Mouse (Mus musculus) frontal cortex, postnatal 10 days (tissue): ENCODE measurements at regions not wholly inside any gene's neighbourhood (a gene's known extent, or its start where the extent isn't known, plus 50 kb on each side); places are given as distances from the start of the nearest gene placed in this dataset.

ENCODE experiments used
- DNase-seq, 2 experiments: peaks; one replicate each; pipeline ENCODE4 v3.0.0; 2022; ENCODE audit warnings: low spot score in 2 of 2, mixed read lengths in 1 of 2

DNA sequence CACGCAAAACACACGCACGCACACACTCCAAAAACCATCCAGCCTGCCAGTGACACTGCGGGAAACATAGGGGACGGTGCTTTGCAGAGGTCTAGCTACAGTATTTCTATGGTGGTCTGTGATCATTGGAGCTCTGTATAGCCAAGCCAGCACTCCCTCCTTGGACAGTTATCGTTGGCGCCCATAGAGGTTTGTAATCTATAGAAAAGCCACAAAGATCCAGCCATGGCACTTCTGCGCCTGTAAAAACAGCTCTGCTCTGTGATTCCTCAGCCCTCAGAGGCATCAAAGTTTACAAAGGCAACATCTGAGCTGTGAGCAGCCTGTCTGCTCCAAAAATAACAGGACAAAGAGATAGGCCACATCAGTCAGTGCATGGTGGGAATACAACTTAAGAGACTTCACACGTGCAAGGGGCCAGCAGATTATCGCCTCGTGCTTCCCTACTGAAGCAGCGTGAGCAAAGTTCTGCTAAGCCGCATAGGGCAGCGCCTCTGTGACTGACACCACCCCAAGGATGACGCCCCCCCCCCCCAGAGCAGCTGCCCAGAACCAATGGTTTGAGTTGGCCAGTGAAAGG lies 194.7 kb downstream of the Ackr3 start:
- no peak for DNase-seq

DNA sequence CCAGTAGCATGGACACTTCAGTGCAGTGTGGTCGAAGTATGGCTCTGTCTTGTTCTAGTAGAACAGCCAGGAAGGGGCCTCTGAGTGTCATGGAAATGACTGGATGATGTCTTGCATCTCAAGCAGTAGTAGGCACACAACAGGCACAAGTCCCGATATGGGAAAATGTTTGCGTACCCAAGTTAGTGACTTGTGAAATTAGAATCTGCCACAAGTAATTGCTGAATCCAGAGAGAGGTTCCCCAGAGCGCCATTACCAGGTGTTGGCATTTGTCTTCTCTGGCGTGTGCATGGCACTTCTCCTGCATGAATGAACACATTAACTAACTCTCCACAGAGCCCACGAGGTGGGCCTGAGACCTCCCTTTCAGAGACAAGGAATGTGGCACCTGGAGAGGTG lies 199.3 kb downstream of the Ackr3 start:
- no peak for DNase-seq

DNA sequence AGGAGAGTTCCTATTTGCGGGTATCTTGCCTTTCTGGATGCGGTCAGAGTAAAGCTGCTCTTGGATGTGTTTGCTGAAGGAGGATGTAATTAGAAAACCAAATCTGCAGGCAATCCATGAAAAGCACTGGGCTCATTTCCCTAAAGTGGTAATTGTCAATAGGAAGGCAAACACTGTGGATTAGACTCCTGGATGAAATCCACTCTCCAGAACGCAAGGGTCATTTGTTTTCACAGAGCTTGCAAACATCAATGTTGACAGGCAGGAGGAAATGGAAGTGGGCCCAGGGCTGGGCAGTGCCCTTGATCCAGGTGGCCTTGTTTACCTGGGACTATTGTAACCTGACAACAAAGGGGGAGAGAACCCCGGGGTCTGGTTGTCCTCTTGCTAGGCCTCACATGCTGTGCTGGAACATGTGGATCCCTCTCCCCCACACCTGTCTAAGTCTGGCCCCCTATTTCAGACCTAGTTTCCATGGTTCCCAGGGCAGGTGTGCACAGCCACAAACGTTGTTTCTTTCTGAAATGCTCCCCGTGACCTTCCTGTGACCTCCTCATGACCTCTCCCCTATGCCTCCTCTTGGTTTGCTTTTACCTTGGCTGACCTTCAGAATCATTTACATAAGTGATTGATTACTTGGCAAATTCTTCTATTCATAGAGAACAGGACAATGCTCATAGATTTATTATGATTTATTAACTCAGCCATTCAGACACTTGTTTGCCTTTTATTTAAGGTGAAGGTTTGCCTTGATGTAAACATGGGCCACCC lies 197.9 kb upstream of the Cops8 start:
- DNase-seq: no peak

DNA sequence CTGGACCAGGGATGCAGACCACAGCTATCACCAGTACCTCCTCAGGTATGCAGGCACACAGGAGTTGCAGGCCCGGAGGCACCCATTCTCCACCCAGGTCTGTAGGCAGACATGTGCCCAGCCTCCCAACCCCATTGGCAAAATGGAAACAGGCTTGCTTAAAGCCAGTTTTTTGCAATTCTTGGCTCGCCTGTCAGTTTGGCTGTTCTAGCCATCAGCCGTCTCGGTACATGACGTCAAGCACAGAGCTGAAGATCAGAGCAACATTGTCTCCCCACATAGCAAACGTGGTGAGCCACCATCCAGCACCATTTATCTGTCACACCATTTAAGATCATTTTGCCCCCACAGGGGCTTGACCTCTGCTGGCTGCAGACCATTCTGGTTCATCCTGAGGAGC lies 196.1 kb upstream of the Cops8 start:
- no peak for DNase-seq

DNA sequence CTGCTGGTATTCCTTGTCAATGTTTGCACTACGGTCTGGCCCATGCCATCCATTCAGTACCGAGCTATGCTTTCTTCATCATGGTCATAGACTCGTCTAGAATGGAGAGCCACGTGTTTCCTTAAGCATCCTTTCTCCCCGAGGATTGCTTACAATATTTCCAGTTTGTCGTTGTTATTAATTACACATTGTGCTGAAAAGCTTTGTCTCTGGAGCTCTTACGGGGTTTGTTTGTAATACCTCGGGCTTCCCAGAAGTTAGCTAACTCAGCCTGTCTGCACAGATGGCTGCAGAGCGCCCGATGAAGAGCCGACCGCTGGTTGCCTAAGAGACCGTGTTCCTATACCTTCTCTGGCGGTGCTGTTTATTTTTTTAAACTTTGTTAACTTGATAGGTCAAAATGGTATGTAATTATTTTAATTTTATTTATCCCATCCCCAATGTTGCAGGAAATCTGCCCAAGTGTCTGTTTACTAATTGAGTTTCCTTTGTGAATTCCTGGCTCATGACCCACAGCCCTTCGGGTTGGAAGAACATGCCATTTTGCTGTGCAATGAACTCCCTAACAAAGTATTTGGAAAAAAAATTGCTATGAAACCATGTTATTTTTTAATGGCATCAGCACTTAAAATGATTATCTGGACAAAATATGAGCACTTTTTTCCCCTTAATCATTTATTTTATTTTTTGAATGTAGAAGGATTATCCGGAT lies 194.1 kb upstream of the Cops8 start:
- DNase-seq: no peak

DNA sequence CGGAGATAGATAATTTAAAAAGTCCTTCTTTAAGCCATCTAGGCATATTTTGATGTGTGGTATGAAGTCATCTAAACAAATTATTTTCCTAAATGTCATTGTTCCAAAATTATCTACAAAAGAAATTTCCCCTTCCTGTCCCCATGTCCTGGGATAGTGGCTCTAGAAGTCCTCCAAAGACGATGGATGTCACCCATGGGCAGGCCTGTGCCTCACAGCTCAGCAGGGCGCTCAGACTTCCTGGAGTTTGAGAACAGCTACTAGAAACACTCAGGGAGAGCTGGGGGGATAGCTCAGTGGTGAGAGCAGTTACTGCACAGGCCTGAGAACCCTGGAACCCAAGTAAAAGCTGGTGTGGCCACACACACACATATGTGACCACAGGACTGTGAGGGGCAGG lies 193.5 kb upstream of the Cops8 start:
- DNase-seq: no peak

DNA sequence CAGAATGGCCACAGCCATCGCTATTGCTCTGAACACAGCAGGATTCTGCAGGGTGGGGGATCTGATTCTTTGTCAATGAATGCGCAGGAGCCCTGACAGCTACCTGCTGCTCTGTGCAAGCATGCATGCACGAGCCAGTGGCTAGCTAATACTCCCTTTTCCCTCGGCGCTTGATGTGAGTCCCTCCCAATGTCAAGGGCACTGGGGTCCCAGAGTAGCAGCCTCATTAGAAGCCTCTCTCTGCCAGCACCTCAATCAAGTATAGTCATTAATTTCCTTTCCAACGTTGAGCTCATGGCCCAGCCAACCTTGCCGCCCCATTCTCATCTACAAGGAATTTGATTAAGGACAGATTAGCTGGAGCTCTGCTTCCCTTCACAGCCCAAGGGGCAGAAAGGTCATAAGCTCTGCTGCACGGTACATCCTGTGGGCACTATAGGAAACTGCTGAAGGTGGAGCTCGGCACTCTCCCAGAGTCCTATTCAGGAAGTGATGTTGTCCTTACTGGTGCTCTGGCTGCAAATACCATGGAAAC lies 190.2 kb upstream of the Cops8 start:
- DNase-seq: no peak

DNA sequence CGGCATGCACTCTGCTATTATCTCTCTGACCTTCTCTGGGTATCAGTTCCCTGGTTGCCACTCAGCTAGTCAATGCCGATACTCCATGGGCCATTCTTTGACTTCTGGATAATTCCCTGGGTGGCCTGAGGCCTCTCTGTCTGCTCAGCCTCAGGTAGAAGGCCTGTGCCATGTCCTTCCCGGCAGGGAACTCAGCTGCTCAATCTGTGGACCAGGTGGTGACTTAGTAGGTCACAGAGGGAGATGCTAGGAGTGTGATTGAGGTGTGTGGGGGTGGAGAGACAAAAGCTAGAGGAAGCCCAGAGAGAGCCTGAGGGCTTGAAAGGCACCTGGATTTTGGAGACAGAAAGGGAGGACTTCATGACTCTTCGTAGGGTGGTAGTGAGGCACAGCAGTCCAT lies 188.0 kb upstream of the Cops8 start:
- DNase-seq: no peak

DNA sequence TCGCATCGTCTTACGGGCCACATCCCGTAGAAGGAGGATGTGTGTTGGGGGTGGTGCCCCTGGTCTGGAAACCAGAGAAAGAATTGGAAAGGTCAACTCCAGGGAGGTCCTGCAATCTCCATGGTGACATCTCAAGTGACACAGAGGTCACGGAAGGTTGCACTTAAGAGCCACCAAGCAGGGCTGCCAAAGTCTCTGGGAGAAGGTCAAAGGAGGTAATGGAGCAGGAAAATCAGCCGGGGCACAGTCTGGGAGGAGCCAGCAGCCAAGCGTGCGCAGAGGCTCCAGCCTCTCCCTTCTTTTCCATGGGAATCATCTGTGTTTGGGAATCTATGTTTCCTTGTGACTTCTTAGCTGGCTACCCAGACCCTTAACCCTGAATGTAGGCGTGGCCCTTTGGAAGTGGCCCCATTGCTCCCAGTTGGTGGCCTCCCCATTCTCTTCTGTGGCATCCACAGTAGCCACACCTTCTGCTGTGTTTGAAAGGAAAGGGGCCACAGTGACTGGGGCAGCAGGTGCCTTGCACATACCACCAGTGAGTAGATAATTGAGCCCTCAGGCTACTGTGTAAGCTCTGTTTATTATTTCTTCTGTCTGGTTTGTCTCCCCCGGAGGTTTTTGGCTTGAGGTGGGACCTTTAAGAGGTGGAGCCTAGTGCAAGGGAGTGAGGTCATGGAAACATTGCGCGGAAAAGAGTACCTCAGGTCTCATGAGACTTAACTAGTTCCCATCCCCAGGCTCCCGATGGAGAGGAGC lies 178.5 kb upstream of the Cops8 start:
- DNase-seq: no peak

DNA sequence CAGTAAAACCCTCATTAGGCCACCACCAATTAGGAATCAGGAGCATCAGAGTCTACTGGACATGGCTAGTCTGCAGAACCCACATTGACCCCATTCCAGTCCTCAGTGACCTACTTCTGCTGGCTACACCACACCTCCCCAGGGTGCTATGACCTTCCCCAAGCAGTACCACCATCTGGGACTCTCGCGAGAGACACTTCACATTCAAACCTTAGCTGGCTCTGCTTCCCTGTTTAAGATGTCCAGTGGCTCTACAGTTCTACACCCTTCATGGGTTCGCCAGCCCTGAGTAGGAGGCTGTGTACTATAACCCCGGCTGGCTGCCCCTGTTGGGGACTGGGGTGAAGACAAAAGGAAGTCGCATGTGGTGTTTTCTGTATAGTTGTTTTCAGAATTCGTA lies 174.4 kb upstream of the Cops8 start:
- DNase-seq: no peak

DNA sequence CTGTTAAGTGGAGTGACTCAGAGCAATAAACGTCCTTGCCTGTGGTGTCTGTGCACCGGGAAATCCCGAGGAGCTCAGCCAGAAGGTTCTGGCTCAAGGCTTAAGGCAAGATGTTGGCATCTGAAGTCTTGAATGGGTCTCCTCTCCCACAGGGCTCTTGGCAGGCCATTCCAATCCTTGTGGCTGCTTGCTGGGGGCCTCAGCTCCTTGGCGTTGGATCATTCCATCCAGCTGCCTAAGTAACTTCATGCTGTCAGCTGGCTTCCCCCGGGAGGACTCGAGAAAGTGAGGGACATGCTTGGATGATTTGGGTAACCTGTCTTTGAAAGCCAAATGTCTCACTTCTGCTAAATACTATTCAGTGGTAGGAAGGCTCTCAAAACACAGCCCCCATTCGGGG lies 174.0 kb upstream of the Cops8 start:
- no peak for DNase-seq

DNA sequence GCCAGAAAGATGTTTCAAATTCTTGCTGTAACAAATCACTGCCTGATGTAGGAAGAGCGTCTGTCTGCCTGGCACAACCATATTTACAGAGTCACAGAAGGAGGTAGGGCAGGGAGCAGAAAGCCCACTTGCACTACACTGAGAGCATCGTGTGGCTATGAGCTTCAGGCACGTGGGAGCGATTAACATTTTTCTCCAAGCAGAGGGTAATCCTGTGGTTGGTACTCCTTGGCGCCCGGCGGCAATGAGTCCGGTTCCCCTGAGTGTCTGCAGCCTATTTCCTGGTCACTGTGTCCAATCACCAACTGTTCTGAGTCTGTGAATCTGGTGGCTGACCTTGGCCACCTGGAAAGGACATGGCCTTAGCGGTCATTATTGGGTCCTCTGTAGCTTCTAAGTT lies 172.3 kb upstream of the Cops8 start:
- no peak for DNase-seq

DNA sequence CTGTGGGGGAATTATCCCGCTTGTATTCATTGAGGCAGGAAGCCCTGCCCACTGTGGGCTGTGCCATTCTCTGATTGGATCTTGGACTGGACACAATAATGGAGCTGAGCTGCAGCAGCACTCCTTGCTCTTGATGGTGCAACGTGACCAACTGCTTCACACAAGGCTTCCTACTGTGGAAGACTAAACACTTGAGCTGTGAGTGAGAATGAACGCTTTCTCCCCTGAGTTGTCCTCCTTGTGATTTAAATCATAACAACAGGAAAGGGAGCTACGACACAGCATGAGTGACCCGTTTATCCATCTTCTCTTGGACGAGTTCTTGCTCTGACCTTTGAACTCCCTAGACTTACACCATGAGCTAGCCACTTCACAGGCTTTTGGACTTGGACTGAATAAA lies 171.0 kb upstream of the Cops8 start:
- DNase-seq: no peak

DNA sequence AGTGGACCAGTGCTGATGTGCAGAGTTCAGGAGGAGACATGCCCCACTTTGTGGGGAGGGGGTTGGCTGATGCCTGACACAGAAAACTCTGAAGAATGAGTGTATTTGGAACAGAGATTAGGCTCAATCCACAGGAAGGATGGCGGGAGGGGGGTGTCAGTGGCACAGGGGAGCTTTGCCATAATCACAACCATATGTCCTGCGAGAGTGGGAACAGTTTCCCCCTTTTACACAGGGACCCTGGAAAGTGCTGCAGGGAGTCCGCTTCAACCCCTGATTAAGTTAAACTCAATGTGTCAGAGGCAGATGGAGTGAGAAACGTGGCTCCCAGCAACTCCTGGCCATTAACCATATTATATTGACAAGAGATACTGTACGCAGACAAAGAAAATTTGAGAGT lies 168.9 kb upstream of the Cops8 start:
- DNase-seq: no peak

DNA sequence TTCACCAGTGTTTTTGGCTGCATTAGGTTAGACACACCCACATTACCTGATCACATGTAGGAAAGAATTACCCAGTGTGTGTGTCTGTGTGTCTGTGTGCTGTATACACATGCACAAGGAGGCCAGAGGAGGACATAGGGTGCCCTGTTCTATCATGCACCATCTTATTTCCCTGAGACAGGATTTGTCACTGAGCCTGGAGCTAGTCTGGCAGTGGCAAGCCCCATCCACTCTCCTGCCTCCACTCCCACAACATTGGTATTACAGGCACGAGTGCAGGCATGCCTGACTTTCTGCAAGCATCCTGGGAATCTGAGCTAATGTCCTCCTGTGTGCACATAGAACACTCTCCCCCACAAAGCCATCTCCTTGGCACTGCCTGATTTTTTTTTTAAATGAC lies 162.1 kb upstream of the Cops8 start:
- DNase-seq: no peak

DNA sequence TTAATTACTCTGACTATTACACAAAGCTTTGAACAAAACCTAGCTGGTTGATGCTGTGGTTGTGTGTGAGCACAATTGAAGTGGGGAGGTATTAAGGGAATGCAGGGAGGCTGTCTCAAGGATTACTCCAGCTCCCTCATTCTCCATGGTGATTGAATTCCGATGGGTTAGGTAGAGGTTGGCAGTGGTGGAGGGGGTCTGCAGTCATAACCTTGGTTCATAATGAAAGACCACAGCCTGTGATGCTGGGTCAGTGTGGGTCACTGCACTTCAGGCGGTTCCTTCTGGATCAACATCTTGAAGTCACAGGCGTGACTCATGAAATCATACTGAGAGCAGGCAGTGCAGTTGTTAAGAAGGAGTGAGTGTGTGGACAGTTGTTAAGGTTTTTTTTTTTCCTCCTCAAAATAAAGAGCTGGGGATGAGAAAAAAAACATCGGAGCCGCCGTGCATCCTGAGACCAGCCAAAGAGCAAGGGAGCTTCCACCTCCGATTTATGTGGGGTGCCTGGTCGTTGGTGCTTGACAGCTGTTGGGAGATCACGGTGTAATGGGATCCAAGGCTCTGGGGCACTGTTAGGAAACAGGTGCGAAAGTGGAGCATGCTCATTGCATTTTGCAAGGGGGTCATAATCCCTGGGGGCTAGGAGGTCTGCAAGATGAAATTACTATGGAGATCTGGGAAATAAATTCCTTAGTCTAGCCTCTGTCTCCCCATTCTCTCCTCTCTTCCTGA lies 161.5 kb upstream of the Cops8 start:
- no peak for DNase-seq

DNA sequence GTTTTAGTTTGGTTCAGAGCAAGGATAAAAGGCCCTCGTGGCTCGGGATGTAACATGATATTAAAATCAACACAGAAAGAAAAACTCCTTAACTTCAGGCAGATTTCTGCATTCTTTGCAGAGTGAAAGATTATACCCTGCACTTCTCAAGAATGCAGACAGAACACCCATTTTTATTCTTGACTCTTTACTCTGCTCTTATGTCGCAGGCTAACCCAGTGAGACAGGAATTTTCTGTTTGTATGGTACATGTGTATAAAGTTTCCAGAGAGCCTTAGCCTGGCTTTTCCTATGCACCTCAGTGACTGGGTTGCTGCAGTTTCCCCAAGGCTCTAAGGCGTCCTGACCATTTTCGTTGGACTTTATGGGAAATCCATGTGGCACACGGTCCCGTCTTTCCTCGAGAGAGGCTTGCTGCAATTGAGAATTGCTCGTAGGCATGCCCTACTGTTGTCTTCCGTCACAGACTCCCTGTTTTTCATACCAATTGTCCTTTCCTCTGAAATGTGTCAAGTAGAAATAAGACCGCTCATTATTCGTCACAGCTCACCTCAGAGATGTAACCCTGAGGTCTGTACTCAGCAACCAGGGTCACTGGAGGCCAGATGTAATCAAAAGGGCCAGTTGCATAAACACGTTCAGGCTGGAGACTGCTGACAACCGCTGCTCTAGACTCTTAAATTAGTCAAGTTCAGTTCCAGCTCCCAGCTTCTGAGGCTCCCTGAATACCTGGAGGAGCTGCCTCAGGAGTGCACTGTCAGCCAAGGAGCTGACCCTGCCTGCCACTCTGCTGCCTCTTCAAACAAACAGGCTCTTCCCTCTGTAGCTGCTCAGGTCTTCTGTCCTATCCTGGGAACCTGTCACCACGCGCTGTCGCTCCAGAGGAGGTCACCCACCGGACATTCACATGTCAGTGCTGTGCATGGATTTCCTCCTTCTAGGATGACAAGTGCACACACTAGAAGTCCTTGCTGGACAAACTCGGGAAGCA lies 160.2 kb upstream of the Cops8 start:
- DNase-seq: no peak

DNA sequence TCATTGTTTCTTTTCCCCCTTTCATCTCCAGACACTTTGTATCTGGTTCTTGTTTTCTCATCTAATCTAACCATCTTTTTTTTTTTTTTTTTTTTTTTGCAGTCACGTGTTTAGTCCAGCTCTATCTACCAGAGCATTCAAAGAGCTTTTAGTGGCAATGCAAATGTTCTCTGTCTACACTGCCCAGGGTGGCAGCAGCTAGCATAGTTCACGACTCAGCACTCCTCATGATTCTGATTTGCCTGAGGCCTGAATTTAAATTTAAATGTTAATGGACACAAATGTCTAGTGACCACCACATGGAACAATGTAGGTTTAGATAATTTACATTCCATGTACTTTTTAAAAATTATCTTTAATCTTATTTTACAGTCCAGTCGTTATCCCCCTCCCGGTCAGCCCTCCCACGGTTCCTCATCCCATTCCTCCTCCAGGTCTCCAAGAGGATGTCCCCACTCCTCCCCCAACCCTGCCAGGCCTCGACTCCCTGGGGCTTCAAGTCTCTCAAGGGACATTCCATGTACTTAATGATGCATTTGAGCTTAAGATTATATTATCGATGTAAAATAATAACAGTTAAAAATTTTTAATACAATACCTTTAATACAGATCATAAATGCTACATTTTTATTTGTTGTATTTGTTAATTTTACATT lies 153.1 kb upstream of the Cops8 start:
- no peak for DNase-seq

DNA sequence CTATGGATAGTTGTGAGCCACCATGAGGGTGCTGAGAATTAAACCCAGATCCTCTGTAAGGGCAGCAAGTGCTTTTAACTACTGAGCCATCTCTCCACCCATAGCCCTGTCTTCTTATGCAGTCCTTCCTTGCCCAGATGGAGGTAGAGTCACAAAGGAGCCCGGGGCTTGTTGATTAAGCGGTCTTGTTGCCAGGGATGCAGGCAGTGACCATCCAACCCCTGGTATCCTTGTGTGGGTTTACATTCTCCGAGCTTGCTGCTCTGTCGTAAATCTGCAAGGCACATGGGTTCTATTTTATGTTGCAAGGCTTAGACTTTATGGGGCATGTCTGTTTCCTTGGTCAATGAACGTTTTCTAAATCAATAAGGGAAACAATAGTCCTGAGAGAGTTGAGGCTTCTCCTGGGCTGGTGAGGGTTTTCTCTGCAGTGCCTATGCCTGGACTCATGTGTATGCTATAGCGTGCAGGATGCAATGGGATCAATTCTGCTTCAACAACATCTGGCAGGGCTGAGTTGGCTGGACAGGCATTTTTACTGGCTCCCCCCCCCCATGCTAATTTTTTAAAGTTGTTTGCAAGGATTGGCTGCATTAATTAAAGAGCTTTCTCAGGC lies 150.7 kb upstream of the Cops8 start:
- DNase-seq: no peak
